Mouse (Mus musculus) forebrain, postnatal 0 days (tissue): ENCODE measurements at regions not wholly inside any gene's neighbourhood (a gene's known extent, or its start where the extent isn't known, plus 50 kb on each side); places are given as distances from the start of the nearest gene placed in this dataset.

Experiments
- ATAC-seq: fragments of 200-750 bp; cut with Nextera tagmentation; 2 replicates; pipeline ENCODE4 v1.8.0; 2017; ENCODE audit warnings: mild to moderate bottlenecking, moderate library complexity
- DNase-seq: peaks from one replicate; pipeline ENCODE4 v3.0.0-alpha.2; 2015
- H3K27ac ChIP-seq: fragments of 300-500 bp; sonication (generic); 2 replicates; pipeline ENCODE4 v1.5.1; 2014; ENCODE audit warnings: low read depth, mild to moderate bottlenecking, antibody characterized with exemption, low read length, moderate library complexity, mixed read lengths
- H3K27me3 ChIP-seq: fragments of 300-500 bp; sonication (generic); 2 replicates; pipeline ENCODE4 v1.6.1; 2014; ENCODE audit warnings: mild to moderate bottlenecking, low read length, mixed read lengths; ENCODE audit not compliant: insufficient read depth
- H3K36me3 ChIP-seq: fragments of 300-500 bp; sonication (generic); 2 replicates; pipeline ENCODE4 v1.6.1; 2014; ENCODE audit warnings: mild to moderate bottlenecking, moderate library complexity; ENCODE audit not compliant: insufficient read depth
- H3K4me1 ChIP-seq: fragments of 300-500 bp; sonication (generic); 2 replicates; pipeline ENCODE4 v1.6.1; 2014; ENCODE audit warnings: antibody characterized with exemption; ENCODE audit not compliant: insufficient read depth
- H3K4me2 ChIP-seq: fragments of 300-500 bp; sonication (generic); 2 replicates; pipeline ENCODE4 v1.6.1; 2014; ENCODE audit warnings: low read depth, mild to moderate bottlenecking, moderate library complexity
- H3K4me3 ChIP-seq: fragments of 300-500 bp; sonication (generic); 2 replicates; pipeline ENCODE4 v1.5.1; 2014; ENCODE audit warnings: low read depth, low read length, mixed read lengths
- H3K9ac ChIP-seq: fragments of 300-500 bp; sonication (generic); 2 replicates; pipeline ENCODE4 v1.6.1; 2014; ENCODE audit warnings: mild to moderate bottlenecking
- H3K9me3 ChIP-seq: fragments of 300-500 bp; sonication (generic); 2 replicates; pipeline ENCODE4 v1.6.1; 2016; ENCODE audit warnings: low read length
- CTCF ChIP-seq: sonication (generic); IDR thresholded peaks from 2 replicates; pipeline ENCODE4 v1.5.1; 2016; ENCODE audit warnings: antibody characterized with exemption, control low read depth, low read depth
- WGBS: fragments of 180-500 bp; shearing (Covaris S2); extraction: QIAGEN DNeasy Blood & Tissue Kit; methylation state at CpG from one replicate; pipeline ENCODE4 v1.1.7; 2014; 5-methylcytosine and 5-hydroxymethylcytosine counted together

GRCm38 (mm10) chrX:11629906-11630305 lies 302.3 kb downstream of the H2al1j start:
- Histone ChIP-seq H3K27me3 (no peaks in the 10 kb centered on the region), H3K9ac (no peak overlapping the region), H3K4me1 (no peaks in the 10 kb centered on the region), H3K4me2 (no peak overlapping the region), H3K36me3 (no peaks in the 10 kb centered on the region), H3K9me3 (no peaks in the 10 kb centered on the region), H3K4me3 (no peak overlapping the region), H3K27ac (no peak overlapping the region)
- peak; percentile 31; the same call in 1 of the 2 replicates for TF ChIP-seq CTCF
- ATAC-seq (no peak), DNase-seq (peak; percentile 17)
- 71% methylated on average over 1 of the region's 1 CpGs for WGBS

GRCm38 (mm10) chrX:11631186-11631913 lies 303.7 kb downstream of the H2al1j start:
- Histone ChIP-seq H3K9ac (no peak overlapping the region), H3K27ac (peak overlapping the region; percentile 40; the same call in 1 of the 2 replicates), H3K4me2 (peak overlapping the region; percentile 35), H3K4me1 (no peaks in the 10 kb centered on the region), H3K4me3 (no peak overlapping the region), H3K36me3 (no peaks in the 10 kb centered on the region), H3K27me3 (no peaks in the 10 kb centered on the region), H3K9me3 (no peaks in the 10 kb centered on the region)
- TF ChIP-seq CTCF: no peak
- ATAC-seq (peak; percentile 76), DNase-seq (peak; percentile 76)
- WGBS: 20% methylated on average over 14 of the region's 14 CpGs

- H3K27me3 ChIP-seq: no peaks in the 10 kb centered on the region
- no peaks in the 10 kb centered on the region for H3K9me3 ChIP-seq
- ATAC-seq (peak; percentile 50; the same call in 1 of the 2 replicates), DNase-seq (peak; percentile 35)
- H3K4me1 ChIP-seq: no peaks in the 10 kb centered on the region
- peak overlapping the region; percentile 35 for H3K4me2 ChIP-seq
- H3K4me3 ChIP-seq: no peak overlapping the region
- no peak for TF ChIP-seq CTCF
- H3K27ac ChIP-seq: peak overlapping the region; percentile 40; the same call in 1 of the 2 replicates
- H3K9ac ChIP-seq: no peak overlapping the region
- H3K36me3 ChIP-seq: no peaks in the 10 kb centered on the region
- whole genome bisulfite sequencing: 28% methylated on average over 14 of the region's 14 CpGs
Measured at GRCm38 (mm10) chrX:11632011-11632410, 304.4 kb downstream of the H2al1j start.

GRCm38 (mm10) chrX:11633823-11634222 lies 306.2 kb downstream of the H2al1j start:
- H3K4me1 ChIP-seq: no peaks in the 10 kb centered on the region
- DNase-seq (no peak), ATAC-seq (no peak)
- no peak overlapping the region for H3K9ac ChIP-seq
- no peaks in the 10 kb centered on the region for H3K36me3 ChIP-seq
- no peak overlapping the region for H3K4me3 ChIP-seq
- H3K27ac ChIP-seq: no peak overlapping the region
- peak; percentile 36 for TF ChIP-seq CTCF
- H3K27me3 ChIP-seq: no peaks in the 10 kb centered on the region
- 71% methylated on average over 6 of the region's 6 CpGs for WGBS
- H3K4me2 ChIP-seq: no peak overlapping the region
- H3K9me3 ChIP-seq: no peaks in the 10 kb centered on the region

GRCm38 (mm10) chrX:11644484-11644883 lies 316.9 kb downstream of the H2al1j start:
- WGBS: 61% methylated on average over 6 of the region's 6 CpGs
- DNase-seq: no peak
- no peaks in the 10 kb centered on the region for H3K9me3 ChIP-seq

GRCm38 (mm10) chrX:11646681-11647526 lies 319.3 kb downstream of the H2al1j start:
- H3K4me3 ChIP-seq: no peak overlapping the region
- no peak overlapping the region for H3K4me2 ChIP-seq
- H3K27ac ChIP-seq: no peak overlapping the region
- no peaks in the 10 kb centered on the region for H3K36me3 ChIP-seq
- no peak for DNase-seq
- ATAC-seq: no peak
- H3K9ac ChIP-seq: no peak overlapping the region
- no peak for TF ChIP-seq CTCF
- no peaks in the 10 kb centered on the region for H3K9me3 ChIP-seq
- no peaks in the 10 kb centered on the region for H3K27me3 ChIP-seq
- no peaks in the 10 kb centered on the region for H3K4me1 ChIP-seq
- 83% methylated on average over 7 of the region's 7 CpGs for WGBS

More at GRCm38 (mm10) chrX:11644484-11644883, 316.9 kb downstream of the H2al1j start:
- no peak for TF ChIP-seq CTCF
- ATAC-seq: no peak
- Histone ChIP-seq H3K27ac (no peak overlapping the region), H3K4me1 (no peaks in the 10 kb centered on the region), H3K36me3 (no peaks in the 10 kb centered on the region), H3K4me2 (no peak overlapping the region), H3K4me3 (no peak overlapping the region), H3K9ac (no peak overlapping the region), H3K27me3 (no peaks in the 10 kb centered on the region)

- TF ChIP-seq CTCF: no peak
- no peak for DNase-seq
- Histone ChIP-seq H3K4me2 (no peak overlapping the region), H3K36me3 (no peaks in the 10 kb centered on the region), H3K4me1 (no peaks in the 10 kb centered on the region), H3K9me3 (no peaks in the 10 kb centered on the region), H3K4me3 (no peak overlapping the region), H3K9ac (no peak overlapping the region), H3K27ac (no peak overlapping the region), H3K27me3 (no peaks in the 10 kb centered on the region)
- no peak for ATAC-seq
- WGBS: 64% methylated on average over 1 of the region's 1 CpGs
Measured at GRCm38 (mm10) chrX:11647527-11647836, 319.9 kb downstream of the H2al1j start.
